Mouse (Mus musculus) heart, adult 10 weeks (tissue): Measurements from ENCODE around the gene Gzmg. TPM values are rescaled to one million over a fixed set of nuclear protein-coding genes. Genes with fewer than 3 reads are reported as not detected.

Source experiments
- polyA plus RNA-seq: library from polyadenylated mRNA; stranded (reverse); fragments of 350-450 nt; fragmentation: Illumina TruSeq; extraction: RNeasy Lipid Tissue Mini Kit (QIAGEN cat#74804); gene quantifications from one replicate; pipeline ENCODE4 v1.2.3, GENCODE M21; 2014; ENCODE audit warnings: low read depth, low replicate concordance

The Gzmg gene
- polyA plus RNA-seq: not detected

GRCm38 (mm10) chr14:56159479-56159878 lies at the start of gene Gzmg:
Gzmg (minus strand) TSS chr14:56159579.

GRCm38 (mm10) chr14:56174499-56174898 lies 15.1 kb upstream of the Gzmg start, which contains the start of gene Gzmn:
Gzmn (minus strand) TSS chr14:56174599.

GRCm38 (mm10) chr14:56132508-56132907 lies 26.9 kb downstream of the Gzmg start, which contains the start of gene Gzmd:
Gzmd (minus strand) TSS chr14:56132608.

DNA sequence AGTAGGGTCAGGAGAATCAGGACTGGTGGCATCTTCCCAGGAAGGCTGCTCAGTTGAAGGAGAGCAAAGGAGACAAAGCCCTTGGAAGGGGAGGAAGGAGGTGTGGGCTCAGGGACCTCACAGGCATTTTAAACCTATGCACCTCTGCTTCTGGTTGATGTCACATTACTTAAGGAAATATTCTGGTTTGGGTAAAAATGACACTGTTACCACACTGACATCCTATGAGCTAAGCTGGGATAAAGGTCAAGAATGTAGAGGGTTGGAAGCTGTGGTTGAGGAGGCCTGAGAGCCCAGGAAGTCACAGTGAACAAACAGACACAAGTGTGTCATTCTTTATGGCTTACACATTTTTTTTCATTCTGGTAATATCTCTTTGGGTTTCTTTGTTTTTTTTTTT lies 38.9 kb downstream of the Gzmg start, which contains the start of gene Gzme:
TSS of gene Gzme (minus strand) at position 101 of the 400 bp plus-strand sequence.

Other genes starting within 250 kb of the Gzmg start
- 2.4 TPM for gene Cma1, start 214.9 kb downstream of the Gzmg start, polyA plus RNA-seq
- gene Cma2, start 208.6 kb downstream of the Gzmg start, polyA plus RNA-seq: not detected
- not detected for gene Mcpt1, start 141.6 kb downstream of the Gzmg start, polyA plus RNA-seq
- not detected for gene Mcpt9, start 129.1 kb downstream of the Gzmg start, polyA plus RNA-seq
- not detected for gene Mcpt2, start 117.5 kb downstream of the Gzmg start, polyA plus RNA-seq
- gene Mcpt4, start 97.3 kb downstream of the Gzmg start, polyA plus RNA-seq: 3.5 TPM
- gene Mcpt8, start 74.3 kb downstream of the Gzmg start, polyA plus RNA-seq: not detected
- gene Ctsg, start 57.0 kb downstream of the Gzmg start, polyA plus RNA-seq: not detected
- gene Gzme, start 39.0 kb downstream of the Gzmg start, polyA plus RNA-seq: not detected
- not detected for gene Gzmd, start 27.0 kb downstream of the Gzmg start, polyA plus RNA-seq
- gene Gzmn, start 15.0 kb upstream of the Gzmg start, polyA plus RNA-seq: not detected
- not detected for gene Gzmf, start 51.8 kb upstream of the Gzmg start, polyA plus RNA-seq
- not detected for gene Gzmc, start 75.1 kb upstream of the Gzmg start, polyA plus RNA-seq
- gene Gzmb, start 102.7 kb upstream of the Gzmg start, polyA plus RNA-seq: not detected
- gene Atp12a, start 205.5 kb upstream of the Gzmg start, polyA plus RNA-seq: not detected
- 0.21 TPM for gene Rnf17, start 243.0 kb upstream of the Gzmg start, polyA plus RNA-seq